Mouse (Mus musculus) CD4-positive, CD25-positive, alpha-beta regulatory T cell, adult 4 months (primary cell): ENCODE results near the gene Plin1. TPM values are rescaled to one million over a fixed set of nuclear protein-coding genes. Genes with fewer than 3 reads are reported as not detected.
A peak's percentile ranks its signal among the peaks of the same experiment; 100 is the strongest.

Experiments
- ATAC-seq: one replicate; pipeline ENCODE4 v1.8.0; 2017
- polyA plus RNA-seq, 2 experiments: library from polyadenylated mRNA; unstranded; fragments of 100-300 nt; shearing (Covaris generic); gene quantifications; one replicate each; pipeline ENCODE4 v1.2.1; 2017

Gene Plin1
- polyA plus RNA-seq: not detected

- ATAC-seq: no peak
Measured at GRCm38 (mm10) chr7:79732622-79733021, at the start of gene Plin1. Plin1 (minus strand) TSS chr7:79732903.

- ATAC-seq: no peak
Measured at GRCm38 (mm10) chr7:79782516-79782855, 49.8 kb upstream of the Plin1 start.

GRCm38 (mm10) chr7:79781826-79782515 lies 49.3 kb upstream of the Plin1 start:
- ATAC-seq: no peak

- peak; percentile 78 for ATAC-seq
Measured at GRCm38 (mm10) chr7:79780647-79781626, 48.2 kb upstream of the Plin1 start.

GRCm38 (mm10) chr7:79771561-79772512 lies 39.1 kb upstream of the Plin1 start:
- ATAC-seq: no peak

GRCm38 (mm10) chr7:79769664-79770063 lies 37.0 kb upstream of the Plin1 start:
- ATAC-seq: no peak

GRCm38 (mm10) chr7:79765991-79766390 lies 33.3 kb upstream of the Plin1 start:
- ATAC-seq: no peak

GRCm38 (mm10) chr7:79762106-79762505 lies 29.4 kb upstream of the Plin1 start:
- no peak for ATAC-seq

- ATAC-seq: no peak
Measured at GRCm38 (mm10) chr7:79761124-79761876, 28.6 kb upstream of the Plin1 start.

- peak; percentile 84 for ATAC-seq
Measured at GRCm38 (mm10) chr7:79759766-79760165, 27.1 kb upstream of the Plin1 start.

- no peak for ATAC-seq
Measured at GRCm38 (mm10) chr7:79758176-79758575, 25.5 kb upstream of the Plin1 start.

GRCm38 (mm10) chr7:79756334-79756733 lies 23.6 kb upstream of the Plin1 start:
- ATAC-seq: no peak

- no peak for ATAC-seq
Measured at GRCm38 (mm10) chr7:79749511-79749910, 16.8 kb upstream of the Plin1 start.

- no peak for ATAC-seq
Measured at GRCm38 (mm10) chr7:79747659-79748058, 15.0 kb upstream of the Plin1 start.

- ATAC-seq: no peak
Measured at GRCm38 (mm10) chr7:79744585-79744984, 11.9 kb upstream of the Plin1 start.

- no peak for ATAC-seq
Measured at GRCm38 (mm10) chr7:79744051-79744450, 11.3 kb upstream of the Plin1 start.

- peak; percentile 99 for ATAC-seq
Measured at GRCm38 (mm10) chr7:79742659-79743536, 10.2 kb upstream of the Plin1 start, which contains the start of the genes Pex11a and Wdr93. Pex11a (minus strand) TSS chr7:79743131. Wdr93 (plus strand) TSS chr7:79743163.

GRCm38 (mm10) chr7:79742277-79742658 lies 9.6 kb upstream of the Plin1 start:
- no peak for ATAC-seq

GRCm38 (mm10) chr7:79740279-79740678 lies 7.6 kb upstream of the Plin1 start:
- ATAC-seq: no peak

GRCm38 (mm10) chr7:79738913-79739312 lies 6.2 kb upstream of the Plin1 start:
- ATAC-seq: no peak

- ATAC-seq: no peak
Measured at GRCm38 (mm10) chr7:79736511-79736910, 3.8 kb upstream of the Plin1 start.
